Mouse (Mus musculus) skeletal muscle tissue, adult 2 months (tissue): ENCODE results near the gene Prdx1.

Experiments used
- DNase-seq: peaks from one replicate; pipeline ENCODE4 v3.0.0-alpha.2; 2012; ENCODE audit warnings: low read depth, low spot score

Prdx1 gene

GRCm38 (mm10) chr4:116727401-116727800 lies 42.1 kb downstream of the Prdx1 start:
- DNase-seq, result no peak

GRCm38 (mm10) chr4:116729532-116729931 lies 44.2 kb downstream of the Prdx1 start:
- no peak for DNase-seq

GRCm38 (mm10) chr4:116731077-116731476 lies 45.7 kb downstream of the Prdx1 start:
- DNase-seq, result no peak

GRCm38 (mm10) chr4:116732355-116732754 lies 47.0 kb downstream of the Prdx1 start:
- DNase-seq, result no peak

- DNase-seq, result no peak
Measured at GRCm38 (mm10) chr4:116734996-116735395, 49.7 kb downstream of the Prdx1 start.

- DNase-seq, result no peak
Measured at GRCm38 (mm10) chr4:116738972-116739751, 53.8 kb downstream of the Prdx1 start.

GRCm38 (mm10) chr4:116749750-116750149 lies 64.4 kb downstream of the Prdx1 start:
- no peak for DNase-seq
